Mouse (Mus musculus): Measurements from ENCODE around the gene Wif1. TPM values are rescaled to one million over a fixed set of nuclear protein-coding genes. Genes with fewer than 3 reads are reported as not detected.

The Wif1 gene
- not detected in 2 replicates for polyA plus RNA-seq (2012; ENCODE audit: low replicate concordance)

GRCm38 (mm10) chr10:121033826-121034568 lies at the start of gene Wif1:
TSS of gene Wif1 (plus strand) at chr10:121033960.

Other genes starting within 250 kb of the Wif1 start
- 0.17 and 0.18 TPM in 2 replicates for gene Msrb3, start 134.9 kb upstream of the Wif1 start, polyA plus RNA-seq (2012; ENCODE audit: low replicate concordance)
- 19.3 and 25.3 TPM in 2 replicates for gene Lemd3, start 54.6 kb upstream of the Wif1 start, polyA plus RNA-seq (2012; ENCODE audit: low replicate concordance)

All from leukemia stem cell, adult 10-12 weeks (primary cell).